Mouse (Mus musculus) midbrain, embryonic 11.5 days (tissue): ENCODE results near the gene Rpl18a. TPM values are rescaled to one million over a fixed set of nuclear protein-coding genes. Genes with fewer than 3 reads are reported as not detected.

Experiments
- ATAC-seq: fragments of 200-750 bp; cut with Nextera tagmentation; 2 replicates; pipeline ENCODE4 v1.8.0; 2017; ENCODE audit warnings: moderate TSS enrichment, moderate library complexity; ENCODE audit not compliant: low FRiP score
- DNase-seq: peaks from one replicate; pipeline ENCODE4 v3.0.0; 2015; ENCODE audit warnings: low spot score; ENCODE audit errors: missing footprints
- H3K27ac ChIP-seq: fragments of 300-500 bp; sonication (generic); 2 replicates; pipeline ENCODE4 v1.5.1; 2014; ENCODE audit warnings: low read depth, low read length
- H3K27me3 ChIP-seq: fragments of 300-500 bp; sonication (generic); 2 replicates; pipeline ENCODE4 v1.6.1; 2014; ENCODE audit warnings: mild to moderate bottlenecking, low read length, moderate library complexity, mixed read lengths; ENCODE audit not compliant: control insufficient read depth, insufficient read depth
- H3K36me3 ChIP-seq: fragments of 300-500 bp; sonication (generic); 2 replicates; pipeline ENCODE4 v1.6.1; 2014; ENCODE audit warnings: mild to moderate bottlenecking, low read length, moderate library complexity, mixed read lengths; ENCODE audit not compliant: control insufficient read depth, insufficient read depth
- H3K4me1 ChIP-seq: fragments of 300-500 bp; sonication (generic); 2 replicates; pipeline ENCODE4 v1.6.1; 2014; ENCODE audit warnings: low read length; ENCODE audit not compliant: control insufficient read depth, insufficient read depth
- H3K4me2 ChIP-seq: fragments of 300-500 bp; sonication (generic); 2 replicates; pipeline ENCODE4 v1.6.1; 2014; ENCODE audit warnings: mild to moderate bottlenecking, moderate library complexity
- H3K4me3 ChIP-seq: fragments of 300-500 bp; sonication (generic); 2 replicates; pipeline ENCODE4 v1.5.1; 2014; ENCODE audit warnings: low read depth, low read length
- H3K9ac ChIP-seq: fragments of 300-500 bp; sonication (generic); 2 replicates; pipeline ENCODE4 v1.6.1; 2014; ENCODE audit warnings: low read length
- H3K9me3 ChIP-seq: fragments of 300-500 bp; sonication (generic); 2 replicates; pipeline ENCODE4 v1.6.1; 2016; ENCODE audit warnings: low read length; ENCODE audit not compliant: control insufficient read depth
- WGBS: fragments of 180-500 bp; shearing (Covaris S2); extraction: QIAGEN DNeasy Blood & Tissue Kit; methylation state at CpG from one replicate; pipeline ENCODE4 v1.1.7; 2014; 5-methylcytosine and 5-hydroxymethylcytosine counted together
- polyA plus RNA-seq: library from polyadenylated mRNA; unstranded; fragments of >200 nt; fragmentation: Nextera tagmentation; extraction: Ambion mirVana; gene quantifications from 2 replicates; pipeline ENCODE4 v1.2.1, GENCODE M21; 2014

The Rpl18a gene
- polyA plus RNA-seq = 2,833 and 3,086 TPM in 2 replicates

DNA sequence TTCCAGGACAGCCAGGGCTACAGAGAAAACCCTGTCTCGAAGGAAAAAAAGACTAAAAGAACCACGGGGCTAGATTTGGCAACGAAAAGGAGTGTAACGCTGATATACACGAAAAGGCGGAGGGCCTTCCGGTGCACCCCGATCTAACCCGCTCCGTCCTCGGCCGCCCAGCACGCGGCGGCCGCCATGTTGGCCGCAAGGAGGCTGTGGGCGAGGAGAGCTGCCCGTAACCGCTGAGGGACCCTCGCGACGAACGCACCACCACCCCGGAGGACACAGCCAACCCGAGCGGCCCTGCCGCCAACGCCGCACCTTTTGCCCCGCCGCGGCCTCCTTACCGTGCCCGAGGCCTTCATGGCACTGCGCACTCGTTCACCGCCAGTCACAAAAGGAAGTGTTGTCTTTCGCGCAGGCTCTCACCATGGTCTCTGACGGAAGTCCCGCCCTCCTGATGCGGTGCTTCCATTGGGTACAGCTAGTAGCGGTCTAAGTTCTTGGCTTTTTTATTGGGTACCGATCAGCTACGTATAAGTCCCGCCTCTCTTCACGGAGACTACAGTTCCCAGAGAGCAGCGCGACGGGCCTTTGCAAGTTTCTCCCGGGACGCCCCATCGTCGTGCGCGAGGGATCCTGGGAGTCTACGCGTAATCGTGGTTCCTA lies at the start of gene Rpl18a:
Rpl18a (minus strand) TSS at position 392 of the 660 bp plus-strand sequence.
- DNase-seq = peak; percentile 99
- no peaks in the 10 kb centered on the region for H3K9me3 ChIP-seq
- H3K27me3 ChIP-seq = peaks cover 20% of the 10 kb centered on the region
- H3K4me1 ChIP-seq = peaks cover 12% of the 10 kb centered on the region
- WGBS = 0% methylated on average over 60 of the region's 60 CpGs
- H3K4me2 ChIP-seq = peak within 1 kb of the TSS; percentile 99
- H3K27ac ChIP-seq = peak within 1 kb of the TSS; percentile 22; the same call in 1 of the 2 replicates
- H3K9ac ChIP-seq = peak within 1 kb of the TSS; percentile 95
- peak within 1 kb of the TSS; percentile 88 for H3K4me3 ChIP-seq
- ATAC-seq = peak; percentile 97
- H3K36me3 ChIP-seq = peaks cover 17% of the 10 kb centered on the region

DNA sequence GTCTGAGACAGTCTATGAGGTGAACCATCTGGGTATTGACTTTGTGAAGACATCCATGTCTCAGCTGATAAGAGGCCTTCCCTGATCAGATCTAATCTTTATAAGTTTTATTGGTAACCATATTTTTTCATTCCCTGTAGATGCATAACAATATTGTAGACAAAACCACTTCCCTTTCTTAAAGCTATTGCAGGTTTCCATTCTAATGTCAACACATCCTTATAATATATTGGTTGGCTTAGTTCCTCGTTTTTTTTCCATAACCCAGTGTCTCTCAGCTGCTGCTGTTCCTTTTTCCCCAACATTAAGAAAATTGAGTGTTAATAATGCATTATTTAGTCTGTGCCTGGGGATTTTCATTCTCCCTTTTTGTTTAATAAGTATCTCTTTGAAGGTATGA lies 46.0 kb upstream of the Rpl18a start:
- no peak overlapping the region for H3K9ac ChIP-seq
- 48% methylated on average over 1 of the region's 1 CpGs for WGBS
- ATAC-seq (no peak), DNase-seq (no peak)
- no peak overlapping the region for H3K4me2 ChIP-seq
- no peaks in the 10 kb centered on the region for H3K4me1 ChIP-seq
- no peak overlapping the region for H3K4me3 ChIP-seq
- no peaks in the 10 kb centered on the region for H3K36me3 ChIP-seq
- no peaks in the 10 kb centered on the region for H3K27me3 ChIP-seq
- no peak overlapping the region for H3K27ac ChIP-seq
- H3K9me3 ChIP-seq = no peaks in the 10 kb centered on the region

DNA sequence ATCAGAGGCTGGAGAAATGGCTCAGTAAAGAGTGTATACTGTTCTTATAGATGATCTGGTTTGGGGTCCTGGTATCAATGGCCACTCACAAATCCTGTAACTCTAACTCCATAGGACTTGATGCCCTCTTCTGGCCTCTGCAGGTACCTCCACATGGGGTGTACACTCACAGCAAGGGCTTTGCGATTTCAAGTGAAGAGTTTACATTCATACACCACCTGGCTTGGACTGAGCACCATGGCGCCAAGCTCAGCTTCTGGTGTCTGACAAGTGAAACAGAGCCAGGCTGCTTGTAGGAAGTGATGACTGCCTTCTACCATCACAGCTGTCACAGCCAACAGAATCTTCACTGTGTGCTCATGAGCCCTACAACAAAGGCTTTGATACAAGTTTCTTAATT lies 44.3 kb upstream of the Rpl18a start:
- Histone ChIP-seq H3K4me1 (no peaks in the 10 kb centered on the region), H3K27ac (no peak overlapping the region), H3K36me3 (no peaks in the 10 kb centered on the region), H3K4me3 (no peak overlapping the region), H3K9ac (no peak overlapping the region), H3K9me3 (no peaks in the 10 kb centered on the region), H3K27me3 (no peaks in the 10 kb centered on the region), H3K4me2 (no peak overlapping the region)
- ATAC-seq (no peak), DNase-seq (no peak)
- WGBS = 68% methylated on average over 2 of the region's 2 CpGs

DNA sequence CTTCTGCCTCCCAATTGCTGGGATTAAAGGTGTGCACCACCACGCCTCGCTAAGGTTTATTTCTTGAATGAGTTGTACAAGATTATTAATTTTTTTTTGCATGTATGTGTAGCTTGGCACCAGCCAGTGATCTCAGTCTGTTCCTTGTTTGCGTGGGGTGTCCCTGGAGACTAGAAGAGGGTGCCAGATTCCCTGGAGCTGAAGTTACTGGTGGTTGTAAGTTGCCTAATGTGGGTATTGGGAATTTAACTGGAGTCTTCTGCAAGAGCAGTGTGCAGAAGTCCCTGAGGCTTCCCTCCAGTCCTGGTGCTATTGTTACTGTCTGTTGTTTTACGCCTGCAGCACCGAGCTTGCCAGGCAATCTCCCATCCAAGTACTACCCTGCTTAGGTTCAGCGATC lies 40.0 kb upstream of the Rpl18a start:
- H3K9ac ChIP-seq = no peak overlapping the region
- no peaks in the 10 kb centered on the region for H3K9me3 ChIP-seq
- H3K27ac ChIP-seq = no peak overlapping the region
- H3K4me2 ChIP-seq = no peak overlapping the region
- H3K27me3 ChIP-seq = no peaks in the 10 kb centered on the region
- no peaks in the 10 kb centered on the region for H3K4me1 ChIP-seq
- WGBS = 82% methylated on average over 6 of the region's 6 CpGs
- H3K4me3 ChIP-seq = no peak overlapping the region
- DNase-seq (no peak), ATAC-seq (no peak)
- no peaks in the 10 kb centered on the region for H3K36me3 ChIP-seq

DNA sequence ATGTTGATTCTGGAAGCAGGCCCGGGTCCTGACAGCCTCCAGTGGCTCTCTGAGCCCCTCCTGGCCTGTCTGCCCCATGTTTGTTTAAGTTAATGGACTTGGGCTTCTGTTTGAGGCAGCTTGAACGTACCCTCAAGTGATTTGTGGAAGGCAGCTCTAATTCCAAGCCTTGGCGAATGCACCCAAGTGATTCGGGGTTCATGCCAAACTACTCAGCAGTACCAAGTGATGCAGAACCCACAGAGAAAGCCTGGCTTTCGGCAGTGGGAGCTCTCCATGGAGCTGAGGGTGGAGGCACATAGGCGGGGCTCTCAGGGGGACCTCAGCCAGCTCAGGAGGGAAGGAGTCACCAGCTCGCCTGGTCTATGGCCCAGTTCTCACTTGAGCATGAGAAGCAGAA lies 37.6 kb upstream of the Rpl18a start:
- no peak overlapping the region for H3K4me2 ChIP-seq
- ATAC-seq (no peak), DNase-seq (no peak)
- no peaks in the 10 kb centered on the region for H3K4me1 ChIP-seq
- no peaks in the 10 kb centered on the region for H3K27me3 ChIP-seq
- H3K36me3 ChIP-seq = no peaks in the 10 kb centered on the region
- H3K9me3 ChIP-seq = no peaks in the 10 kb centered on the region
- 66% methylated on average over 7 of the region's 7 CpGs for WGBS
- H3K4me3 ChIP-seq = no peak overlapping the region
- no peak overlapping the region for H3K9ac ChIP-seq
- no peak overlapping the region for H3K27ac ChIP-seq

DNA sequence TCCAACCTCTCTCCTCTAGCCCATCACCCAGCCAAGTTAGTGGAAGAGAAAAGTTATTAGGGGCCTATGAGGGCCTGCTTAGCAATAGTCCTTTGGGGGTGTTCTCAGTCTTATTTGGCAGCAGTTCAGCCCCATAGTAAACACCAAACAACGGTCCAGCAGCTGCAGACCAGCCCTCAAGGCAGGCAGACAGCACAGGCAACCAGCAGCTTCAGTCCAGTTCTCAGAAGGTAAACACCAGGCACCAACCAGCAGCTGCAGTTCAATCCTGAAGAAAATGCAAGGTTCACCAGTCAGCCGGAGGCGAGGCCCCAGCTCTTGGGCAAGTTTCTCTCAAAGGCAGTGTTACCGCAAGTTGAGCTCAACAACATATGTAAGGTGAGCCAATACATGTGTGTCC lies 35.8 kb upstream of the Rpl18a start:
- 93% methylated on average over 4 of the region's 4 CpGs for WGBS
- Histone ChIP-seq H3K4me2 (no peak overlapping the region), H3K27ac (no peak overlapping the region), H3K4me3 (no peak overlapping the region), H3K9me3 (no peaks in the 10 kb centered on the region), H3K4me1 (no peaks in the 10 kb centered on the region), H3K36me3 (no peaks in the 10 kb centered on the region), H3K9ac (no peak overlapping the region), H3K27me3 (no peaks in the 10 kb centered on the region)
- DNase-seq = no peak
- ATAC-seq = no peak

DNA sequence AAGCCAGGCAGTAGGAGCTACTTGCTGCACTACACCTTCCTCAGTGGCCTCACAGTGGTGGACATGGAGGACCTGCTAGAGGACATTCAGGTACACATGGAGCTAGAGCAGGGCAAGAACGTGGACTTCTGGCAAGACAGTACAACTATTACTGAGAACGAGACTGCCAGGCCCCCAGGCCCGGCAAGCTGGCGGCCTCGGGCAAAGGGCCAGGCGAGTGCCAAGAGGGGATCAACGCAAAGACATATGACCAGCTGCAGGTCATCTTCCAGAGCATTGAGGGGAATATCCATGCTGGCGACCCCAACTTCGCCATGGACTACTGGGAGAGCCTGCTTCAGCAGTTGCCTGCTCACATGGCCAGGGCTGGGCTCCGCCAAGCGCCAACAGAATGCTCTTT lies 34.5 kb upstream of the Rpl18a start:
- Histone ChIP-seq H3K4me3 (no peak overlapping the region), H3K9ac (no peak overlapping the region), H3K36me3 (no peaks in the 10 kb centered on the region), H3K27me3 (no peaks in the 10 kb centered on the region), H3K27ac (no peak overlapping the region), H3K4me1 (no peaks in the 10 kb centered on the region), H3K4me2 (no peak overlapping the region), H3K9me3 (no peaks in the 10 kb centered on the region)
- no peak for DNase-seq
- no peak for ATAC-seq
- WGBS = 90% methylated on average over 11 of the region's 11 CpGs

DNA sequence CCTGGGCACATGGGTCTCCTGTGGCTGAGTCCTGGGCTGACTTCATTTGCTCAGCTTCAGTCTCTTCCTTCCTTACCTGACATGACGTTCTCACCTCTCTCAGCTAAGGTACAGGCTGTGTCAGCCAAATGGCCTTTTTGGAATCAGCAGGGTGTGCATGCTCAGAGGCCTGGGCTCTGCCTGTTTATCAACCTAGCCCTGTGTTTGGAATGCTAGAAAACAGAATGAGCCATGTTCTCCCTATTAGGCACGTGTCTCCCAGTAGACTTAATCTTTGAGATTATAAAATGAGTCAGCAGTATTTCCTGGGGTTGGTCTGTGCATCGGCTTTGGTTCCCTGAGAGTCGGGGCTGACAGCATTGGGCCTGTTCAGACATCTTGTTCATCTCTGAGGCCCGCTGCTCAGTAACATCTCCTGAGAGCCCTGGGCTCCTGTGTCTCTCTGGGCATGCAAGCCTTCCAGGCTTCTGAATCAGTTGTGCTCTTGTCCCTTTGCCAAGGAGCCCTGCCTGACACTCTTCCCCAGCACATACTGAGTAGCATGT lies 31.6 kb upstream of the Rpl18a start:
- ATAC-seq (no peak), DNase-seq (no peak)
- H3K4me2 ChIP-seq = no peak overlapping the region
- H3K9ac ChIP-seq = no peak overlapping the region
- H3K27me3 ChIP-seq = no peaks in the 10 kb centered on the region
- 82% methylated on average over 5 of the region's 5 CpGs for WGBS
- no peaks in the 10 kb centered on the region for H3K9me3 ChIP-seq
- H3K27ac ChIP-seq = no peak overlapping the region
- no peak overlapping the region for H3K4me3 ChIP-seq
- H3K36me3 ChIP-seq = no peaks in the 10 kb centered on the region
- no peaks in the 10 kb centered on the region for H3K4me1 ChIP-seq

DNA sequence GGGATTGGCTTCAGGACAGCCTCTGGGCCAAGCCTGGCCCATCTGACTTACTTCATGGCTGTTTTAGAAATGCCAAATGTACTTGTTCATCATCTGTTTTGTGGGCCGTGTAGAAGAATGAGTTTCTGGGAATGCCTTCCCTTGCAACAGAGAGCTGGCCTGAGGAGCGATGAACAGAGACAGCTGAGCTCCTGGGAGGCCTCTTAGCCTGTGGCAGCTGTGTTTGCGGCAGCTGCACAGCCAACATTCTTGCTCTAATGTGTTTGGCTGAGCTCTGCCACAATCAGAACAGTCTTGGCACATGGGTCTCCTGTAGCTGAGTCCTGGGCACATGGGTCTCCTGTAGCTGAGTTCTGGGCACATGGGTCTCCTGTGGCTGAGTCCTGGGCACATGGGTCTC lies 30.9 kb upstream of the Rpl18a start:
- no peak for ATAC-seq
- H3K36me3 ChIP-seq = no peaks in the 10 kb centered on the region
- H3K9me3 ChIP-seq = no peaks in the 10 kb centered on the region
- no peak overlapping the region for H3K4me2 ChIP-seq
- WGBS = 90% methylated on average over 3 of the region's 3 CpGs
- no peak overlapping the region for H3K4me3 ChIP-seq
- no peaks in the 10 kb centered on the region for H3K4me1 ChIP-seq
- no peaks in the 10 kb centered on the region for H3K27me3 ChIP-seq
- no peak overlapping the region for H3K9ac ChIP-seq
- no peak overlapping the region for H3K27ac ChIP-seq
- DNase-seq = no peak
